Mouse (Mus musculus) MN1 (cell line): ENCODE results near the gene Thtpa.

ENCODE experiments used
- DNase-seq: peaks from one replicate; pipeline ENCODE4 v3.0.0-alpha.2; 2016; ENCODE audit warnings: low spot score

The Thtpa gene

GRCm38 (mm10) chr14:55077481-55078365 lies 16.9 kb upstream of the Thtpa start:
- no peak for DNase-seq

DNA sequence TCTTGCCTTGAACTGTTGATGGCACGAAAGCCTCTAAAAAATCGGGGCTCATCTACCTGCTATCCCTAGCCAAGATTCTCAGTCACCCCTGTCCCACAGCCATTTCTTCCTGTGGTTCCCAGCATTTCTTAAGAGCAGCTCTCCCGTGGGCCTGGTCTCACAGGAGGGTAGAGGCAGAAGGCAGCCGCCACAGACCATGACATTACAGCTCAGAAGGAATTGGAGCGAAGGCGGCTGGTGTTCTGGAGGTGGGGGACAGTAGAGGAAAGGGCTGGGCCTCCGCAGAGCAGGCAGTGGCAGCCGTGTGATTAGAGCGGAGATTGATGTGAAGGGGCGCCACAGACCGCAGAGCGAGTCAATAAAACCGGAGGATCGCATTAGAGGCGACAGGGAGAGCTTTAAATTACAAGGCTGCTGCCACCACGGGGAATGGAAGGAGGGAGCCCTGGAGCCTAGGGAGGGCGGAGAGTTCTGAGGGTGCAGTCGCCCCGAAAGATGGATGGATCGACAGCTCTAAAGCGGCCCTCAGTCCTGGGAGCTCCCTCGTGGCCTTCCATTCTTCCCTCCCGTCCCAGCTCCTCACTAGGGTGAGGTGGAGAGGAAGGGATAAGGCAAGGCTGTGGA lies 16.1 kb upstream of the Thtpa start:
- no peak for DNase-seq

DNA sequence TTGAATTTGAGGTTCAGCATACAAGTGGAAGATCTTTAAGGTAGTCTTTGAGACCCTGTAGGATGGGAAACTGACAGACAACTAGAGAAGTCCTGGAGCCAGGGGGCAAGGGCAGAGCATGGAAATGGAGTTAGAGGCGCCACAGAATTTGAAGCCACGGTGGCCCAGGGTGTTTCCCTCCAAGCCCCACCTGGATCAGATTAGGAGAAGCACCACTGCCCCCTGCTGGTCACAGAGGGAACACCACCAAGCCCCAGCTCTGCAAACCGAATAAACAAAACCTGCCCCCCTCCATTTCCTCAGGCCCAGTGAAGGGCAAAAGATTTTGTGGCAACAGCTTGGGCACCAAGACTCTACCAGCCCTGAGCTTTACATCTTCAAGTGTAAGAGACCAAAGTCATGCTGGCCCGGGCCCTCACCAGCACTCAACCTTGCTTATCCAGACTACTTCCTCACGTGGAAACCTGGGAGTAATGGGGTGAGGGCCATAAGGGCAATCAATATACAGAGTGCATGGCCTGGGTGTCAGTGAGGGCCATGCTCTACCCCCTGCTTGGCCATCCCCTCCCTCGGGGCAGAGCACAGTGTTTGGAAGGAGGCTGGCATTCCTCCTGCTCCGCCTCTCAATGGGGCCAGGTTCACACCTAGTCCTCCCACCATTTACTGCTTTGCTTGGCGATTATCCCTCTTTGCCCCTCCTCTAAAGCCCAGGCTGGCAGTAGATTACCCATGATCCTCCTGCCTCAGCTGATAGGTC lies 15.2 kb upstream of the Thtpa start:
- DNase-seq = peak; percentile 78

GRCm38 (mm10) chr14:55081105-55081504 lies 13.5 kb upstream of the Thtpa start:
- DNase-seq = no peak

DNA sequence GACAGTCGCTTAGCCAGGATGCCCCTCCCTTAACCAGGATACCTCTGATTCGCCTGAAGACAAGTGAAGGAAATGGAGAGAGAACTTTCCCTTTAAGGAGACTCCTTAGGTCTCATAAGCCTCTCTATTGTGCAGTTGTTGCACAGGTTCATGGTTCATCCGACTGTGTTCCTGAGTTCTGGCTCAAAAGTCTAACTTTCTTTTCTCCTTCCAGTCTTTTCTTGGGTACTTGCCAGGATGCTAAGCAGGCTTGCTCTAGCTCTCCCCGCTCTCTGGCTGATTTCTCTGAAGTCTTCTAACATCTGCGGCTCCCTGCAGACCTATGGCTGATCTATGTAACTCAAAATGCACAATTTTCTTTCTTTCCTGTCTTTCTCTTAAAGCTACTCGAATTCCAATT lies 11.1 kb upstream of the Thtpa start:
- DNase-seq = no peak

DNA sequence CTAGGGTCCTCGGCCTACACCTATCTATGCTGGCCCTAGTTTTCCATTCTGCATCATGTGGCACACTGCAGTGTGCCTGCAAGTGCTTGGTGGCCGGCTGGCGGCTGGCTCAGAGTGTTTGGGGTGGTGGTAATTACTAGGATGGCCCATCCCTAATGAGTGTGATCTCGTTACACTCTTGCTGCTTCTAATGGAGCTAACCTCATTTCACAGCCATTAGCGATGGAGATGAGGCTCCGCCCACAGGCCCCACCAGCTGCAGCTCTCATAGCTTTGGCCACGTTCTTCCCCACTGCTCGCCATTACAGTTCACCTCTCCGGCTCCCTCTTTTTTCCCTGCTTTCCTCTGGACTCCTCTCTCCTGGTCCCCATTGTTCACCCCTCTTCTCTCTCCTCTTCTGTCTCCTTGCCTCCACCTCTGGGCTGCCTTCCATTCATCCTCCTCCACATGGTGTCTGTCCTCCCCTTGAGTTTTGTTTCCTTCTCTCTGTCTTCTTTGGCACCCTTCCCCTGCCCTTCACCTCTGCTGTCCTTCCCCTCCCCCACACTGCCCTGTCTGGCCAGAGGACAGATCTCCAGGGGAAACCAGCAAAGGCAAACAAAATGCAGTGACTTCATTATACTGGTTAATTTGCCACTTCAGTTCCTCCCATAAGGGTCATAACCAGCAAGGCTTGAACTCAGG lies 9.1 kb upstream of the Thtpa start:
- peak; percentile 85 for DNase-seq

- no peak for DNase-seq
Measured at GRCm38 (mm10) chr14:55086009-55086514, 8.5 kb upstream of the Thtpa start.

- DNase-seq = peak; percentile 84
Measured at GRCm38 (mm10) chr14:55089199-55089947, 5.2 kb upstream of the Thtpa start.

DNA sequence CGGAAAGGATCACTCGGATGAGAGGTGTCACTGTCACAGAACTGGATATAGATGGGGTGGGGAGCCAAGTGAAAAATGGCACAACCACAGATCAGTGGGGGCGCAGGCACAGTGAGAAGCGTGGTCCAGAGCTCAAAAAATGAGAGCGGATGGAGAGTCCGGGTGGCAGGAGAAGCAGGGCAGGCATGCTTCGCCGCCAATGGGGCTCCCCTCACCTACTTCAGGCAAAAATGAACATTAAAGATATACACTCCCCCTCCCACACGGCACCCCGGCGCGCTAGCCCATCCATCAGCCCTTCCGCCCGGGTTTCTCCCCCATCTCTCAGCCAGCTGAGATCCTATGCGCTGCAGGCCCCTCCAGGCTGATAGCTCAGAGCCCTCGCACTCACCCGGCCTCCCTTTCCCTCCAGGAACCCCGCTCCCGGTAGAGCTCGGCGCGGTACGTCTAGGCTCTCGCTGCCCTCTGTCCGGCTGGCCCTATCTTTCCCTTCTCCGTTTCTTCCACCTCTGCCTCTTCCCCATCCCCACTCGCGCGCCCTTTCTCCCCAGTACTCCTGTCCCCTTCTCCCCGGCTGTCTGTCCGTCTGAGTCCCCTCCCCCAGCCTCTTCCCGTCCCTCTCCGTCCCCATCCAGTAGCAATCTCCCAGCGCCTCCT lies 3.2 kb upstream of the Thtpa start:
- no peak for DNase-seq

GRCm38 (mm10) chr14:55092011-55092577 lies 2.5 kb upstream of the Thtpa start, which contains the start of gene Zfhx2:
Zfhx2 (minus strand) TSS chr14:55092324.
- DNase-seq = peak; percentile 97

DNA sequence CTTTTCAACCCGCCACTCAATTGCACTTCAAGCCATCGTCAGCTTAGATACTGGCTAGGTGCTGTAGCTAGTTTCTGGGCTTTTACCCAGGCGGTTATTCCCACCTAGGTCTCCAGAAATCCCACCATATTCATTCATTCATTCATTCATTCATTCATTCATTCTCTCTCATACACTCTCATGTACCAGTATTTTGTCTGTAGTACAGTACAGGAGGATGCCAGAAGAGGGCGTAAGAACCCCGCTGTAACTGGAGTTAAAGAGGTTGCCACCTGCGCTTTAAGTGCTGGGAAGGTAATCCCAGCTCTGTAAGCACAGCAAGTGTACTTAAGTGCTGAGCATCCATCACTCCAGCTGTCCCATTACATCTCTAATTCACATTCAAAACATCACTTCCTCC lies 657 bp upstream of the Thtpa start:
- no peak for DNase-seq

GRCm38 (mm10) chr14:55095263-55095662 lies 679 bp downstream of the Thtpa start:
- no peak for DNase-seq

- DNase-seq = no peak
Measured at GRCm38 (mm10) chr14:55095671-55096070, 1.1 kb downstream of the Thtpa start.

GRCm38 (mm10) chr14:55096573-55097087 lies 2.0 kb downstream of the Thtpa start:
- DNase-seq = no peak

DNA sequence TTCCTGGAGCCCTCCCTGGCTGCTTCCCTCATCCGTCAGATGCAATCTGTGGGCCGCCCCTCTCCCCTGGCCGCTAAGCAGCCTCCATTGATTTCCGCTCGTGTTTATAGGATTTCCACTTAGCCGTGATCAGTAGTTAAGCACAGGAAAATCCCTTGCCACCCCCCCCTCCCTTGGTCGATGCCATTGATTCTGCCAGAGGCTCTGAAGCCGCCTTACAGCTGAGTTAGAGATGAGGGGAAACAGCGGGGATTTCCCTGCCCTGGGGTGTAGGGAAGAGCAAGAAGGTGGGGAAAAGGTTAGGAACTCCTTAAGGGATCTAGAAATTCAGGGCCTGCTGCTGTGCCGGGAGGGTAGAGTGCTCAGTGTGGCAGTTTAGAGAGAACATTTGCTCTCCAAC lies 3.1 kb downstream of the Thtpa start:
- no peak for DNase-seq

GRCm38 (mm10) chr14:55098067-55098466 lies 3.5 kb downstream of the Thtpa start:
- DNase-seq = peak; percentile 62

DNA sequence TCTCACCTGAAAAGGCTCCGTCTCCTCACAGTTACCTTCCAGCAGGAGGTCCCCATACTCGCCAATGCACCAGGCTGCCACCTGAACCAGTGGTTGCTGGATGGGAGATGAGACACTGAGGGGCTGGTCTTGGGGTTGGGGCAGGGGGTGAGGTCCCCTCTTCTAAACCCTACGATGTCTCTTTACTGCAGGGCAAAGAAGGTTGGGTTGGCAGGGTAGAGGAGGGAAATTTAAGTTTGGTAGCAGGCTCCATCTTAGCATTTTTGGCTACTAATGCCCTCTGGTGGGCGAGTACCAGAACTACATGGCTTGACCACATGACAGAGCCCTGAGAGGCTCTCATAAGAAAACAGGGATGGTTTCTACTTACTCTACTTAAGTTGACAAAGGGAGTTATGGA lies 7.0 kb downstream of the Thtpa start:
- DNase-seq = peak; percentile 75

GRCm38 (mm10) chr14:55102253-55102785 lies 7.7 kb downstream of the Thtpa start:
- no peak for DNase-seq

DNA sequence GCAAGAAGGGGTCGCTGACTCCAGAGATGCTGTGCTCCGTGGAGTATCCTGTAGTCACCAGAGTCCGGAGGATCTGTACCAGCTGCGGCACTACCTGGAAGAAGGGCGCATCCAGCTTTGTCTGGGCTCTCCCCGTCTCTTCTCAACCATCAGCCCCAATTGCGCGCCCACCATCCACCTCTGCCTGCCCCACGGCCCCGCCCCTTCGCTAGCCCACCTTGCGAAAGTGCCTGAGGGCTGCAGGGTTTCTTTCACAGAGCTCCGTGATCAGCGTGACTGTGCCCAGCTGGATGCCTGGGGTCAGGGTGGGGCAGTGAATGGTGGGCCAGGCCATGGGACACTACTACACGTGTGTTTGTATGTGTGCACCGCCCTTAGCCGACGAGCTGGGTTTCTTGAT lies 9.8 kb downstream of the Thtpa start:
- DNase-seq = no peak

GRCm38 (mm10) chr14:55105386-55105785 lies 10.8 kb downstream of the Thtpa start:
- DNase-seq = no peak
